Mouse (Mus musculus) layer of hippocampus, adult 2 months (tissue): ENCODE results near the gene Plxna4. TPM values are rescaled to one million over a fixed set of nuclear protein-coding genes. Genes with fewer than 3 reads are reported as not detected.
A peak's percentile ranks its signal among the peaks of the same experiment; 100 is the strongest.

ENCODE experiments used
- DNase-seq, 2 experiments: peaks; one replicate each; pipeline ENCODE4 v3.0.0; 2022; ENCODE audit warnings: low spot score in 2 of 2
- H3K27ac ChIP-seq: fragments of 200-600 bp; 2 replicates; pipeline ENCODE4 v1.8.1; 2022
- H3K4me3 ChIP-seq: fragments of 200-600 bp; 2 replicates; pipeline ENCODE4 v1.8.1; 2022; ENCODE audit warnings: mild to moderate bottlenecking
- CTCF ChIP-seq: fragments of 200-600 bp; conservative IDR thresholded peaks from 2 replicates; pipeline ENCODE4 v1.8.1; 2022; ENCODE audit warnings: antibody characterized with exemption, mild to moderate bottlenecking, moderate library complexity
- total RNA-seq, 2 experiments: library from RNA; stranded (reverse); gene quantifications; 2 replicates each; pipeline ENCODE4 v1.2.3; 2021

The Plxna4 gene
- total RNA-seq, 2 experiments from 2014 or later = 126 to 131 TPM

DNA sequence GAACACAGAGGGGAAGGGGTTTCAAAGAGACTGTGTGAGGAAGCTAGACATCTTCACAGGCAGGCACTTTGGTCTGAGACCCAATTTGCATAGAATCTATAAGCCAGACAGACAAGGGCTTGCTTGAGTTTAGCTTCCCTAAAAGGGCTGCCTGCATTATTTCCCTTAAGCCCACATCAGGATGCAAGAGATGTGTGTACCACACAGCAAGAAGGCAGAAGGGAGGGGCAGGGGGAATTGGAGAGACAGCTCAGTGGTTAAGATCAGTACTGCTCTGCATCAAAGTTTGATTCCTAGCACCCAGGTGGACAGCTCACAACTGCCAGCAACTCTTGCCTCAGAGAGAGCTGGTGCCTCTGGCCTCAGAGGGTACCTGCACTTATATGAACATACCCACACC lies 256.7 kb downstream of the Plxna4 start:
- peak; percentile 32 for TF ChIP-seq CTCF
- no peak for DNase-seq
- Histone ChIP-seq H3K4me3 (no peak overlapping the region), H3K27ac (no peak overlapping the region)

DNA sequence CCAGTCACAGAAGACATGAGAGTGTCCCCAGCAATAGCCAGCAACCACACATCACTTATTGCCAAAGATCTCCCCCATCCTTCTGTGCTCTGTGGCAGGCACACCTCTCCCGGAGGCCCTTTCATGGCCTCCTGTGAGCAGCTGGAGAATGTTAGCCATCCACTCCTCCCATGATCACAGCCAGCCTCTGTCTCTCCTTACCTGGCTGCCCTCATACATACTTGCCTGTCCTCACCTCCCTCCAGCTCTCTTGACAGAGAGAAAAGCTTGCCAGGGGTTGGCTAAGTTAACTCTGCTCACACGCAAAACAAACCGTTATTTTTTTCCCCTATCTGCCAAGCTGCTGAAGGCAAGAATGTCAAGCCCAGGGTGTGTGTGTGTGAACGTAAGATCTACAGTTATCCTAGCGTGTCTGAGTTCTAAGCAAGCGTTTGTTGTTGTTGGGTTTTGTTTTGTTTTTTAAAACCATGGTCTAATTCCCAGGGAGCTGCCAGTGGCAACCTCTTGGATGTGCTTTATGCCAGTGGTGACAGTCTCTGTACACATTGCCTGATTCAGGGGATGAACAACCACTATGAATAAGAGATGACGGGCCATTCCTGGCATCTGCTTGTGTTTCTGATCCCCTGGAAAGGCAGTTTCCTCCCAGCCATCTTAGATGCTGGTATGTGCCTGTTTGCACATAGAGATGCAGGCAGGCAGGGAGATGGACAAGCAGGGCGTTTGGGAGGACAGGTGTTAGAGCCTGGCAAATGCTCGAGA lies 257.8 kb downstream of the Plxna4 start:
- TF ChIP-seq CTCF = no peak
- Histone ChIP-seq H3K27ac (no peak overlapping the region), H3K4me3 (no peak overlapping the region)
- no peak for DNase-seq

DNA sequence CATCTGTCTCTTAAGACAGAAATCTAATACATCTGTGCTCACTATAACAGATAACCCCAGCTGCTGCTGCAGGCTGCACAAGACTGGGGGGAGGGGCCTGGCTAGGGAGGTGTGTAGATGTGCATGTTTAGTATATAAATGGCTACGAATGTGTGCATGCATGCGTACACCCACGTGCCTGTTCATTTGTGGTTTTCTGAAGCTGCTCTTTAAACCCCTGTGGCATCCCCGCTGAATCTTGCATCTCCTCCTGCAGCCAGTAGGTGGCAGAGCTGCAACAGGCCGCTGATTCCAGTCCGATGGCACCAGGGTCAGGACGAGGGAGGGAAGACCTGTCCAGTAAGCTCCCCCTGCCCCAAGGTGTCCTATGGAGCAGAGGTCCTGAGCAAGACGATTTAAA lies 260.0 kb downstream of the Plxna4 start:
- peak; percentile 70 to 72 for DNase-seq
- no peak overlapping the region for H3K4me3 ChIP-seq
- peak; percentile 99 for TF ChIP-seq CTCF
- no peak overlapping the region for H3K27ac ChIP-seq

DNA sequence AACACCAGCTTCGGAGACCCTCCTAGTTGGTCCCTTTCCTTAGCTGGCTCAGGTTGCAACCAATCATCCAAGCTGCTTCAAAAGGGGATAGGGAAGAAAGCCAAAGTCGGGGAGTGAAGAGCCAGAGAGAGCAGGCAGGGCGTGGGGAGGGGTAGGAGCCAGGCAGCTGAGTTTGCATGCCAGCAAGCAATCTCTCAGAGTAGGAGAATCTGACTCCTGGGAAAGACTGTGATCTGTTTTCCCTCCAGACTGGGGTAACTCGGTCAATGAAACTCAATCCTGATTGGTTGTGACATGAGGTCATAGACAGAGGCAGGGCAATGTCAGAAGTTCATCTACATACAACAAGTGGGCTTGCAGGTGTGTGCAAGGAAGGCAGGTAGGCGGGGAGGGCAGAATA lies 260.8 kb downstream of the Plxna4 start:
- Histone ChIP-seq H3K27ac (no peak overlapping the region), H3K4me3 (no peak overlapping the region)
- TF ChIP-seq CTCF = no peak
- DNase-seq = no peak

DNA sequence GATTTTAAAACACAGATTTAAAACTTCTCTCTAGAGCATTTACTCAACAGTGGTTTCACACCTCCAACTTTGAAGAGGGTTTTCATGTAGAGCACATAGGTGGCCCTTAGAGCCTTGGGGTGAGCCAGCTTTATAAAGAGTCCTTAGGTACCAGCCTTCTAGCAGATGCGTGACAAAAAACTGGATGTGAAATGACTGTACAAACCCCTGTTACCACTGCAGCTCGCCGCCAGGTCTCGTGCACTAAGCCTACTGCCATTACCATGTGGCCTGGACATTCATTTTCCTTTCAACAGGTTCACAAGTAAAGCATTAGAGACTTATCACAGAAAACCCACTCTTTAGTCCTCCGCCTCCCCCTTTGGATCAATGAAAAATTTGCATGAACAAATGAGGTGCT lies 261.6 kb downstream of the Plxna4 start:
- H3K4me3 ChIP-seq = no peak overlapping the region
- no peak for DNase-seq
- no peak overlapping the region for H3K27ac ChIP-seq
- no peak for TF ChIP-seq CTCF

DNA sequence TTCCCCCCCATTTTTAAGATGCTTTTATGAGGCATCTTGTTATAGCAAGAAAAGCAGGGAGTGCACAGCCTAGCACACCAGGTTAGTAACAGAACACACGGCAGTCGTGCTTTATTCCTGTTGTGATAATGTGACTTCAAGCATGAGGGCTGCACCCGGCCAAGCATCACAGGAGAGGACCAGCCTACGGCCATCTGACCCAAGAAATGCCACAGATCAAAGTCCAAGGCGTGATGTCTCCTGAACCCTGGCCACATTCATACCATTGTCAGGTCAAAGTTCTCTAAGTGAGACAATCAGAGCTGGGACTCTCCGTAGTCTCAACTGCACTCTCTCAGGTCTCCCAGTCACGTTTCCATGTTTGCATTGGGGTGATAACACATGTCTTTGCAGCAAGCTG lies 262.1 kb downstream of the Plxna4 start:
- Histone ChIP-seq H3K27ac (no peak overlapping the region), H3K4me3 (no peak overlapping the region)
- TF ChIP-seq CTCF = no peak
- no peak for DNase-seq

DNA sequence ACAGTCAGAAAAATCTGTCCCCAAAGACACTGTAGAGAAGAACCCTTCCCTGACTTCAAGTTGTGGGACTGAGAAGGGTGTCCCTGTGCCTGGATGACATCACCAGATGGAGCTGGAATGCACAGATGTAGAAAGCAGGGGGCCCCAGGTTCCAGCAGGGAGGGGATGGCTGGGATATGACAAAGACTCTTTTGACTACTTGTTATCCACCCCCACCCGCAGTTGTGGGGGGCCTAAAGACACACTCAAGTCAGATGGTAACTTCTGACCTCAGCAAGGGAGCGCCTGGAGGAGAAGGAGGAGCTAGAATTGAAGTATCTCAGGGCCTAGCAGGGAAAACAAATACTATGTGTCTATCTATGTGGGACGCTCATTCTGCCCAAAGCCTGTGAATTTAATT lies 266.8 kb downstream of the Plxna4 start:
- no peak for DNase-seq
- Histone ChIP-seq H3K4me3 (no peak overlapping the region), H3K27ac (no peak overlapping the region)
- no peak for TF ChIP-seq CTCF

DNA sequence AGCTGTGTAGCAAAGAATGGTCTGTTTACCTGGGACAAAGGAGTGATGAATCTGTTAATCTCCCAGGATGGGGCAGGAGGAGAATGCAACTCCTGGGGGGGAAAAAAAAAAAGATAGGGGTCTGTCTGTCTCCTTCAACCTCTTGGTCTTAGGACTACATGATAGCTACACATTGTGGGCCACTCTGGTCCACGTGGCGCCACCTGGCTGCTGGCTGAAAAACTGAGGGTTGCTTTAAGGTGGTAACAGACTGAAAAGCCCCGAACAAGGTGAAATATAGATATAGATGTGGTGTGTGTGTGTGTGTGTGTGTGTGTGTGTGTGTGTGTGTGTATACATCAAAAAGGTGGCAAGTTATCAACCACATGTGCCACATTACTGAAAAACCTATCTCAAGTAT lies 267.7 kb downstream of the Plxna4 start:
- peak; percentile 69 for TF ChIP-seq CTCF
- no peak for DNase-seq
- H3K27ac ChIP-seq = no peak overlapping the region

DNA sequence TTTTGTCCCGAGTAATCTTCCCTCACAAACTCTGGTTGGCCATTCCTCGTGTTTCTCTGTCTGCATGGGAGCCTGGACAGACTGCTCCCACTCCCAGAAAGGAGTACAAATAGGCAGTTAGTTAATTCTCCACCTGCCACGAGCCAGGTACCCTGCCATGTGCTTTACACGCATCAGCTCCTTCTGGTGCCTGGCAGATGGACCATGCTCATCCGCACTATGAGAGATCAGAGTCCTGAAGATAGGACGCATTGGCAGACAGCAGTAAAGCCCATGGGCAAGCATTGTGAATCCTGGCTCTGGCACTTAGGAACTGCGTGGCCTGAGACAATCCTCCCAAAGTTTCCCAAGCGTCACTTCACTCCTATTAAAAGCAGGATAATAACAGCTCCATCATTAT lies 270.5 kb downstream of the Plxna4 start:
- peak overlapping the region; percentile 43; the same call in 1 of the 2 replicates for H3K27ac ChIP-seq
- no peak overlapping the region for H3K4me3 ChIP-seq
- DNase-seq = no peak
- no peak for TF ChIP-seq CTCF

More for the DNA sequence above, 267.7 kb downstream of the Plxna4 start:
- no peak overlapping the region for H3K4me3 ChIP-seq

DNA sequence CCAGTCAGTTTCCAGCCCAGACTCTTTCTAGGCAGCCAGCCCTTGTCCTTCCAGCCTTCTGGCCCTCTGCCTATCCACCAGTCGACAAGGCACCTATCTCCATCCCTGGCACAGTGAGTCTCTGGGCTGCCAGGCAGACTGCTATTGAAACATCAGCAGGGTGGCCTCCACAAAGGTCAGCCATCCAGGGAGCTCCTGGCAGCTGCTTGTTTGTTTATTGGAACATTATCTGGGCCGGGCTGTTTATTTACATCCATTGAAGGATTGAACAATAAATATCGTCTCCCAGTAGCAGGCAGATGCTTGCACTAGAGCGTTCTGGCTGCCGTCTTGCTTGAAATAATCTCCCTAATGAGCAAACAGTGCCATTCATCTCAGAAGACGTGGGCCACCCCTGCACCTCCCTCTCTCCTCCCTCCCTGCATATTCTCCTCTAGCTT lies 273.0 kb downstream of the Plxna4 start:
- DNase-seq = no peak
- no peak overlapping the region for H3K4me3 ChIP-seq
- no peak for TF ChIP-seq CTCF
- H3K27ac ChIP-seq = peak overlapping the region; percentile 39; the same call in 1 of the 2 replicates

DNA sequence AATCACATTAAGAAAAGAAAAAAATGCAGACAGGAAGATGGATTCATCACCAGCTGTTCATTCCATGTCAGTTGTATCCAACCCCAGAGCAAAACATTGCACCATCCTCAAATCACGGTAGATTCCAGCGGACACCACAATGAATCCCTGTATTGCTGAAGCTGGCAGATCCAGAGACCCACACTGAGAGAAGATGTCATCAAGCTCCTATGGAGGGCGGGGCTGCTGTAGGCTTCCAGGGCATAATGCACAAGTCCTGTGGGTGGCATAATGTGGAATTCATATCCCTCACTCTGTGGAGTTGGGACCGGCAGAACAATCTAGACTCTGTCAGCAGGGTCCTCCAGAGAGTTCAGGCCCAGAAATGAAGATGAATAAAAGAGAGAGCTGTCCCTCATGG lies 278.8 kb downstream of the Plxna4 start:
- Histone ChIP-seq H3K4me3 (no peak overlapping the region), H3K27ac (no peak overlapping the region)
- no peak for DNase-seq
- TF ChIP-seq CTCF = no peak

DNA sequence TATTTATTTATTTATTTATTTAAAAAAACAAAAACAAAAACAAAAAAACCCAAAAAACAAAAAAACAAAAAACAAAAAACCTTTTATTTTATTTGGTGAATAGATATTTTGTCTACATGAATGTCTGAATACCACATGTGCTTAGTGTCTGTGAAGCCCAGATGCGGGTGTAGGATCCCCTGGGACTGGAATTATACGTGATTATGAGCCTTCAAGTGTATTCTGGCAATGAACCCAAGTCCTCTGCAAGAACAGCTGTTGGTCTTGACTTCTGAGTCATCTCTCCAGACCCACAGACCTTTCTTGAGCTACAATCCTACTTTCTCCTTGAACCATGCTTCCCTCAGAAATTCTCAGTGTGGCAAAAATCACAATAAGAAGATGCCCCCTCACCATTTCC lies 287.4 kb downstream of the Plxna4 start:
- no peak for DNase-seq
- no peak overlapping the region for H3K27ac ChIP-seq
- H3K4me3 ChIP-seq = no peak overlapping the region
- no peak for TF ChIP-seq CTCF

DNA sequence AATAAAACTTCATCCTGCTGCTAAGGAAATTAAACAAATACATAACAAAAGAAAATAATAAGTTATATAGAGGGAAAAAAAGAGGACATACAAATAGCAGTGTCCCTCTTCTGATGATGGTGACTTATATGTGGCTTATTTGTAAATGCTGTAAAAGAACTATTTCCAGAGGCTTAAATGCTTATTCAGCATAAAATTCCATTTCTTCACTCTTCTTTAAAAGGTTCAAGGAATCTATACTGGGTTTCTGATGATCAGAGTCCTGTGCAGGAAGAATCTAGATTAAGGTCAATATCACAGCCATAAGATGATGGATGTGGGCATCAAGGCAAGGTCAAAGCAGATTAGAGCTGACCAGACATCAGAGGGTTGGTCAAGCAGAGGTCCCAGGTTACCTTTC lies 306.5 kb downstream of the Plxna4 start:
- no peak for TF ChIP-seq CTCF
- DNase-seq = no peak
- Histone ChIP-seq H3K27ac (no peak overlapping the region), H3K4me3 (no peak overlapping the region)

DNA sequence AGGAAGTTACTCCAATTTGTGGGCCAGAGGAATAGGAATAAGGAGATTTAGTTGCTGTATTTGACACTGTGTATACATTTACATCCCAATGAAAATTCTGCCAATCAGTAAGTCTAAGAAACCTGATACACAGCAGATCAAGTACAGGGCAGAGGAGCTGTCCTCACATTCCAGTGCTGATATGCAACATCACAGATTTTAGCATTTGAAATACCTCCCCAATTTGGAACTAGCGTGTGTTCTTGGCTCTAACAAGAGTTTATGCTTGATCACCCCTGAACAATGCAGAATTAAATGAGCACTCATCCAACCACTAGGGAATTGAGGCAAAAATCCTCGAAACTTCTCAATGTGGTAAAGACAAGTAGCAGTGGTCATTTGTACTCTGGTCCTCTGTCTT lies 307.3 kb downstream of the Plxna4 start:
- Histone ChIP-seq H3K4me3 (no peak overlapping the region), H3K27ac (no peak overlapping the region)
- no peak for TF ChIP-seq CTCF
- DNase-seq = no peak
